Mouse (Mus musculus): ENCODE results near the gene Yy1.
A peak's percentile ranks its signal among the peaks of the same experiment; 100 is the strongest.

Yy1 gene

GRCm38 (mm10) chr12:108768196-108768854, 24.4 kb upstream of the Yy1 start:
- DNase-seq (ENCODE audit: low read depth, low spot score): no peak

- no peak for DNase-seq (ENCODE audit: low read depth, low spot score)
Measured at GRCm38 (mm10) chr12:108780108-108780877, 12.5 kb upstream of the Yy1 start.

DNA sequence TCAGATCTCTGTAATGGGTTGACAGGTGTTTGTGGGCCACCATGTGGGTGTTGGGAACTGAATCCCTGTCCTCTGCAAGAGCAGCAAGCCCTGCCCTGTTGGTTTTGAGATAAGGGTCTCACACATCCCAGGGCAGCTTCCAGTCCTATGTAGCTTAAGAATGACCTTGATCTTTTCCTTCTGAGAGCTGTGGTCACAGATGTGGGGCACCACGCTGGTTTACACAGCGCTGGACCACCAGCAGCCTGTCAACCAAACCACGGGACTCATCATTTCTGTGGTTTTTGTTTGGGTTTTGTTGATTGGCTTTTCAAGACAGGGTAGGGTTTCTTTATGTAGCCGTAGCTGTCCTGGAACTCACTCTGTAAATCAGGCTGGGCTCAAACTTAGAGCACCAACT, 7.6 kb upstream of the Yy1 start:
- no peak for DNase-seq (ENCODE audit: low read depth, low spot score)

DNA sequence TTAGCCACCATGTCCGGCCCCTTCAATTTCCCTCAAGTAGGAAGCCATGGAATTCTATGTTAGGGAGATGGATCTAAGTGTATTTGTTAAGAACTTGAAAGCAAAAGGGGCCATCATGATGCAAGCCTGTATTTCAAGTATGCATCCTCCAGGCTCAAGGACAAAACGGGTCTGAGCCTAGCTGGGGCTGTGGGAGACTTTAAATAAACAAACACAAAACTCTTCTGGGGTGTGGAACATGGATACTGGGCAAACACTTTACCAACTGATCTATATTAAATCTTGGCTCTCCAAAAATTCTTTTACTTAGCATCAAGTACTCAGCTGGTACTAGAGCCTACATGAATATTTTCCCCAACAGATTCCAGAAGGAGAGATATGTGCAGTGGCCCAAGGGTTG, 5.4 kb upstream of the Yy1 start:
- DNase-seq (ENCODE audit: low read depth, low spot score): no peak

DNA sequence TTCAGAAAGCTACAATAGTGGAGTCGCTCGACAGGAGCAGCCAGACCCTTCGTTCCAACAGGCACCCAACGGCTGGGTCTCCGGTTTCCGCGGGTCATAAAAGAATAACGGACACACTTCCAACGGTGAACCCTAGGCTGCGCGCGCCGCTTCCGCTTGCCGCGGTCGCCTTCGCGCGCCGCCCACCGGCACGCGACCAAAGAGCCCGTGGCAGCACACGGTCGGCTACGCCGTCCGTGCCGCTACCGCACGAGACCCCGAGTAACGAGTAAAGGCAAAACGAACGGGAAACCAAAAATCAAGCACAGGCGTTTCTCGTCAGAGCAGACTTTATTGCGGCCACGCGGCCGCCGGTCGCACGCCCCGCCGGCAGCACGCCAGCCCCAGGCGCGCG, 624 bp upstream of the Yy1 start:
- peak; percentile 76 for DNase-seq (ENCODE audit: low read depth, low spot score)

DNA sequence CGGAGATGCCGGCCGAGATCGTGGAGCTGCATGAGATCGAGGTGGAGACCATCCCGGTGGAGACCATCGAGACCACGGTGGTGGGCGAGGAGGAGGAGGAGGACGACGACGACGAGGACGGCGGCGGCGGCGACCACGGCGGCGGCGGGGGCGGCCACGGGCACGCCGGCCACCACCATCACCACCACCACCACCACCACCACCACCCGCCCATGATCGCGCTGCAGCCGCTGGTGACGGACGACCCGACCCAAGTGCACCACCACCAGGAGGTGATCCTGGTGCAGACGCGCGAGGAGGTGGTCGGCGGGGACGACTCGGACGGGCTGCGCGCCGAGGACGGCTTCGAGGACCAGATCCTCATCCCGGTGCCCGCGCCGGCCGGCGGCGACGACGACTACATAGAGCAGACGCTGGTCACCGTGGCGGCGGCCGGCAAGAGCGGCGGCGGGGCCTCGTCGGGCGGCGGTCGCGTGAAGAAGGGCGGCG, 724 bp downstream of the Yy1 start:
- DNase-seq (ENCODE audit: low read depth, low spot score): no peak

- peak; percentile 75 for DNase-seq (ENCODE audit: low read depth, low spot score)
Measured at GRCm38 (mm10) chr12:108794078-108794711, 1.4 kb downstream of the Yy1 start.

DNA sequence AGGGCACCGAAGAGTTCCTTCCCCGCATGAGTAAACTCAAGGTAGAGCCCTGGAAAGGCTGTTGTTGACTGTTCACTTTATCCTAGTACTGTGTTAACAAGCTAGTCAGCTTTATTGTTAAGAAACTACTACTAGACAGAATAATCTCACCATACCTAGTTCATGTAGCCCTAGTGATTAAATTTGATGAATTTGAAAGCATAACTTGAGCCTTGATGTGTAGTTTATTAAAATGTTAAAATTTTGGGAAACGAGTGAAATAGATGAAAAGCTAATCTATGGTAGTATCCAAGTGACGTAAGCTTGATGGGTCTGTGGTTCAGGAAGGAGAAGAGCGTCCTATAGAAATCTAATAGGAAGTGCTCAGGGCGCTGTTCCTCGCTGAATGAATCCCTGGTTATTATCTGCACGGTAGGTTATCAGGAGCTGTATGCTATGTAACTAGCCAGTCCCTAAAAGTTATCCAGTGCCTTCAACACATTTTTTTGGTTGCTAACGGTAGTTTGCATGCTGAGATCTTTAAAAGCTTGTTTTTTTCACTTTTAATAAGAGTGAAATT, 2.3 kb downstream of the Yy1 start:
- DNase-seq (ENCODE audit: low read depth, low spot score): no peak

GRCm38 (mm10) chr12:108801613-108802012, 8.8 kb downstream of the Yy1 start:
- DNase-seq (ENCODE audit: low read depth, low spot score): no peak

- no peak for DNase-seq (ENCODE audit: low read depth, low spot score)
Measured at GRCm38 (mm10) chr12:108804388-108804787, 11.6 kb downstream of the Yy1 start.

DNA sequence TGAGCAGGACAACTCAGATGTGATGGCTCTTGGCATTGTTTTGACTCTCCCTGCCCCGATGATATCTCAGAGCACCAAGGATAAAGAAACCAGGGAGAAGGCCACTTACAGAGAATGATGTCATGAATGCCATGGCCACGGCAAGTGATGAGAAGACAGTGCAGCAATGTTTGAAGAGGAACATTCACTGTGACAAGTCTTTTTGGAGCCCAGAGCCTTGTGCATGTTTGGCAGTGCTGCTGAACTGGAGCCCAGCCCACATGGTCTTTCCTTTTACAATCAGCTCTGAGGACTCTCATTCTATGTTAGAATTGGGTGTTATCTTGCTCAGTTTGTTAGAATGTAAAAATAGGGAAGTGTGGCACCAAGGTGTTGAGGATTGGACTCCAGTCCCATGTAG, 15.7 kb downstream of the Yy1 start:
- no peak for DNase-seq (ENCODE audit: low read depth, low spot score)

DNA sequence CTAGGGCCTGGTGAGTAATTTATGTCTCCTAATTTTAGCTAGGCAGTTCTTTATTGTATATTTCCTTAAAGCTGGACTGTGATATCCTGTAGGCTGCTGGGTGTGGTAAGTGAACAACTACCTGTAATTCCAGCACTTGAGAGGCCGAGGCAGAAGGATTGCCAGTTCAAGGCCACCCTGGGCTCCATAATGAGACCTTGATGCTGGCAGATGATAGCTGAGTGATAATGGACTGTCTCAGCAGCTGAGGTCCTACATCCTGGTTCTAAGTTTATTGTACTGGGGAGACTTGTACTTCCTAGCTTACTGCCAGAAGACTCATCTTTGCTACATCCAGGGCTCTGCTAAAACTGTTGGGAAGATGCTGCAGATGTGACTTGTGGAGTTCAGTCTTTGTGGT, 17.0 kb downstream of the Yy1 start:
- DNase-seq (ENCODE audit: low read depth, low spot score): no peak

DNA sequence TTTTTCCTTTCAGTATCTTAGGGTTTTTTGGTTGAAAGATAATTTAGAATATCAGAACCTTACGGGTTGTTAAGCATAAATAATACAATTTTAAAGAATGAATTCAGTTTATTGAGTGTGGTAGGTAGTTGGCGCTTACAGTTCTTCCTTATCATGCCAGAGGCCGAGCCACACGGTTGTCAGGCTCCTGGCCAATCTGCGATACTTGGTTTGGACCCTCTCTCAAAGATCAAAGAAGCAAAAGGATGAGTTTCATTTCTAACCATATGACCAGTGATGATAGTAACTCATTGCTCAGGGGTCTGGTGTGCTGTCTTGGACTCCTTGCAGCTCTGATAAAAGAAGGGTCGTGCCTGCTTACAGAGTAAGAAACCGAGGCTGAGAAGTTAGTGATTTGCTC, 17.5 kb downstream of the Yy1 start:
- DNase-seq (ENCODE audit: low read depth, low spot score): no peak

- DNase-seq (ENCODE audit: low read depth, low spot score): no peak
Measured at GRCm38 (mm10) chr12:108811133-108811532, 18.4 kb downstream of the Yy1 start.

- no peak for DNase-seq (ENCODE audit: low read depth, low spot score)
Measured at GRCm38 (mm10) chr12:108812463-108812862, 19.7 kb downstream of the Yy1 start.

- DNase-seq (ENCODE audit: low read depth, low spot score): no peak
Measured at GRCm38 (mm10) chr12:108814470-108814869, 21.7 kb downstream of the Yy1 start.

DNA sequence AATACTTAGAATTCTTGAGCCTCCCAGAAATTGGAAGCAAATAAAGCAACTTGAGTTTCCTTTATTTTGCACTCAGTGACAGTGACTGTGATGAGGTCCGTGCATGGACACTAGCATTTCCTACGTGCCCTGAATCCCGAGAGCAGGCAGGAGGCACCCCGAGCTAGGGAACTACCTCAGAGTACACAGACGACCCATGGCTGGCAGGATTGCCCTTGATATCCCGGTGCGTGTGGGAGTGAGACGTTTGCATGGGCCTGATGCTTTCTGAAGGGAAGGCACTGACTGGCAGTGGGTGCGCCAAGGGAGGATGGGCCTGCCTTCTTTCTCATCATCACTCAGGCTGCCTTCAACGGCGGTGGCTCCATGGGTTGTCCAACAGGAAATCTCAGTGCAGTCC, 23.8 kb downstream of the Yy1 start:
- DNase-seq (ENCODE audit: low read depth, low spot score): no peak

GRCm38 (mm10) chr12:108820461-108820860, 27.7 kb downstream of the Yy1 start:
- no peak for DNase-seq (ENCODE audit: low read depth, low spot score)

- DNase-seq (ENCODE audit: low read depth, low spot score): no peak
Measured at GRCm38 (mm10) chr12:108823036-108823435, 30.3 kb downstream of the Yy1 start.

GRCm38 (mm10) chr12:108824225-108824874, 31.6 kb downstream of the Yy1 start:
- no peak for DNase-seq (ENCODE audit: low read depth, low spot score)

GRCm38 (mm10) chr12:108825561-108826224, 32.9 kb downstream of the Yy1 start:
- no peak for DNase-seq (ENCODE audit: low read depth, low spot score)
